Mouse (Mus musculus): ENCODE measurements around the gene Slc7a11. TPM values are rescaled to one million over a fixed set of nuclear protein-coding genes. Genes with fewer than 3 reads are reported as not detected.

Gene Slc7a11
- polyA plus RNA-seq, 1 experiment from 2014 or later: 0.16 TPM

DNA sequence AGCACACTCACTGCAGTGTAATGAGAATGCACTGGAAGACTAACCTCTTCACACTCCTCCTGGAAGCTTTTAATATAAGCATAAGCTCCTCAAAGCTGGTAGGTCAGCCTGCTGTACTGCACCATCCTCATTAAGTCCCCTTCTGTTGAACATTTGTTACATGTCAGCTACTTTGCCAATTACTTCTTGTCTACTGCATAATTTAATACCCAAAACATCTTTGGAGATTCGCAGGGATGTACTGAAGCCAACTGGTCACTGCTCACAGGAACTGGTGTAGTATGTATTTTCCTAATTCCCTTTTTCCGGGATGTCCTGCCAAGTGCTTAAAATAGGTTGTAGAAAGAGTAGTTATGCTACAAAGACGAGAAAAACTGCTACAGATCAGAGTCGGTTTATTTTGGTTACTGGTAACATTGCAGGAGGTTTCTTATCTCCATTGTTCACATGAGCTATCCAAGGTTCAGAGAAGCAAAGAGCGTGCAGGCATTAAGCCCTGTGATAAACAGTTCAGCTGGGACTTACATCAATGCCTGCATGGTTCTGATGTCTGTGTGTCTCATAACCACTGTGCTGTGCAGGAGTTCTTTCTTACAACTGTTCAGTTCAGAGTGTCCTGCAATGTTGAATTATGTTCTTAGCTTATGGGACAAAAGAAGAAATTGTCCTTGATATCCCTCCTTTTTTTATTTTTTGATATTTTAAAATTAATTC, 439.3 kb downstream of the Slc7a11 start:
- Histone ChIP-seq H3K4me3 (ENCODE audit: low read length) (no peak overlapping the region), H3K4me1 (replicated peaks; ENCODE audit: control insufficient read depth, insufficient read depth, low read length) (peaks cover 5% of the 10 kb centered on the region; the same call in 1 of the 2 replicates), H3K9ac (ENCODE audit: low read length) (no peak overlapping the region), H3K27ac (ENCODE audit: low read length) (no peak overlapping the region), H3K36me3 (ENCODE audit: control insufficient read depth, insufficient read depth, low read length) (no peaks in the 10 kb centered on the region), H3K9me3 (ENCODE audit: control insufficient read depth, low read length) (no peaks in the 10 kb centered on the region), H3K27me3 (ENCODE audit: control insufficient read depth, insufficient read depth, low read depth, low read length) (no peaks in the 10 kb centered on the region), H3K4me2 (ENCODE audit: low read depth, low read length) (no peak overlapping the region)
- WGBS: 26% methylated on average over 5 of the region's 5 CpGs
- no peak for ATAC-seq (ENCODE audit: low read depth)

DNA sequence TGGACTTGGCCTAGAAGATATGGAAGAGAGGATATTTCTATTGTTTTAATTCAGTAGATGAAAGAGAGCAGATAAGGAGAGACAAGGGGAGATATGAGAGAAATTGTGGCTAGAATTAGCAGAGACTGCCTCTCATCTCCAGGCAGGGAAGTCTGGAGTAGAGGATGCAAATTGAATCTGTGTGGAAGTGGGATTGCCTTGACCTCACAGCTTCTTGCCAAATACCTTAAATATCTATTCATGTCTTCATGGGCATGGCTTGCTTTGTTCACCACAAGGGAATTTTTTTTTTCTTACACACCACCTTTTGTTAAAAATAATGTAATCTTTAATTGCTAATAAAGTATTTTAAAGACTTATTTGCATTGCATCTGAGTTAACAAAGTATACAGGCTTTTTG, 441.3 kb downstream of the Slc7a11 start:
- Histone ChIP-seq H3K4me1 (replicated peaks; ENCODE audit: control insufficient read depth, insufficient read depth, low read length) (peaks cover 5% of the 10 kb centered on the region; the same call in 1 of the 2 replicates), H3K4me2 (ENCODE audit: low read depth, low read length) (no peak overlapping the region), H3K9ac (ENCODE audit: low read length) (no peak overlapping the region), H3K27ac (ENCODE audit: low read length) (no peak overlapping the region), H3K4me3 (ENCODE audit: low read length) (no peak overlapping the region), H3K27me3 (ENCODE audit: control insufficient read depth, insufficient read depth, low read depth, low read length) (no peaks in the 10 kb centered on the region), H3K36me3 (ENCODE audit: control insufficient read depth, insufficient read depth, low read length) (no peaks in the 10 kb centered on the region), H3K9me3 (ENCODE audit: control insufficient read depth, low read length) (no peaks in the 10 kb centered on the region)
- ATAC-seq (ENCODE audit: low read depth): no peak

DNA sequence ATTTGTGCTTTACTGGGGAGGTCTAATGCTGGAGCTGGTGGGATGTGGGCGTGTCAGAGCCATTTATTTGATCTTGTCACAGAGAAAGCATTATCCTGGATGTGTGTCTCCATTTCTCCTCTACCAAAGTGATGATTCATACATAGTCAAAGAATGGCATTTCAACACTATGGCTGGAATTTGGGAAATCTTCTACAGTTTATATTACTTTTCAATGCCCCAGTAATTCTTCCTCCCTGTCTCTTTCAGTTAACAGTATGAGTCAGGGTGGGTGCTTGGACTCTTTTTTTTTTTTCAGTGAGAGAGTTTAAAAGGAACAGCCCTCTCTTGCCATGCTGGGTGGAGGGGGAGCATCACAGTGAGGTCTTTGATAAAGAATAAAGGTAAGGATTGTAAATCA, 441.8 kb downstream of the Slc7a11 start:
- no peak overlapping the region for H3K4me2 ChIP-seq (ENCODE audit: low read depth, low read length)
- WGBS: 67% methylated on average over 1 of the region's 1 CpGs

DNA sequence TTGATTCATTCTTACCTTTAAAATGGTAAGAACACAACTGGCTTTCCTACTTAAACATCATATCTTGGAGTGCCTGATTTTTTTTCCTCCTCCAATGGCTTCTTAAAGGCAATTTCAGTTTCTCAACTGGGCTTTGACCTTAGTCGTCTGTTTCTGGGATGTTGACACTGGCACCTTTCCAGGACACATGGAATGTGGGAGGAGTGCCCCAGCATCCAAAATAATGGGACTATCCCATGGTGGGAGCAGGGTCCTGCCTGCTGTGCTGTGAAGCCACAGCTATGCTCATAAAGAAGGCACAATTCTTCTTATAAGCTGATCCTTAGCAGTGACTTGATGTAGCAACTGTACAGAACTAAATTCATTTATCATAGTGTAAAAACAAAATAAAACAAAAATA, 450.5 kb downstream of the Slc7a11 start:
- WGBS: 3% methylated on average over 1 of the region's 1 CpGs

More for the DNA sequence above, 441.8 kb downstream of the Slc7a11 start:
- Histone ChIP-seq H3K36me3 (ENCODE audit: control insufficient read depth, insufficient read depth, low read length) (no peaks in the 10 kb centered on the region), H3K27ac (ENCODE audit: low read length) (no peak overlapping the region), H3K9ac (ENCODE audit: low read length) (no peak overlapping the region), H3K4me3 (ENCODE audit: low read length) (no peak overlapping the region), H3K4me1 (replicated peaks; ENCODE audit: control insufficient read depth, insufficient read depth, low read length) (peaks cover 5% of the 10 kb centered on the region; the same call in 1 of the 2 replicates), H3K27me3 (ENCODE audit: control insufficient read depth, insufficient read depth, low read depth, low read length) (no peaks in the 10 kb centered on the region), H3K9me3 (ENCODE audit: control insufficient read depth, low read length) (no peaks in the 10 kb centered on the region)
- no peak for ATAC-seq (ENCODE audit: low read depth)

DNA sequence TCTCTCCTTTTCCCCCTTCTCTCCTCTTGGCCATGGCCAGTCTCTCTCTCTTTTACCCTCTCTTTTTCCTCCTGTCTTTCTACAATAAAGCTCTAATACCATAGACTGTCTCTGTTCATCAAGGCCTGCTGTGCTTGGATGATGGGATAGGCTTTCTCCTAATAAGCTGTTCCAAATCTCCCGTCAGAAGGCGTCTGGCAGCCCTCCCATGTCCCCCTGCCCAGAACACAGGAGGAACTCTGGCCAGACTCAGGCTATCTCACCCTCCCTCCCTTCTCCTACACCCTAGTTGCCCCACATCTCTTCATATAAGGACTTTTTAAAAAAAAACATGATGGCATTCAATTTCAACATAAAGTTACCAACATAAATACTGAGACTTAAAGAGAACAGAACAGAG, 456.2 kb downstream of the Slc7a11 start:
- Histone ChIP-seq H3K9me3 (ENCODE audit: control insufficient read depth, low read length) (no peaks in the 10 kb centered on the region), H3K4me3 (ENCODE audit: low read length) (no peak overlapping the region), H3K27me3 (ENCODE audit: control insufficient read depth, insufficient read depth, low read depth, low read length) (no peaks in the 10 kb centered on the region), H3K4me1 (replicated peaks; ENCODE audit: control insufficient read depth, insufficient read depth, low read length) (0 out of 2 replicates have a peak, but pooled peaks cover under 1% of the 10 kb centered on the region), H3K36me3 (ENCODE audit: control insufficient read depth, insufficient read depth, low read length) (no peaks in the 10 kb centered on the region), H3K9ac (ENCODE audit: low read length) (no peak overlapping the region), H3K4me2 (ENCODE audit: low read depth, low read length) (no peak overlapping the region), H3K27ac (ENCODE audit: low read length) (no peak overlapping the region)
- WGBS: 75% methylated on average over 2 of the region's 2 CpGs
- ATAC-seq (ENCODE audit: low read depth): no peak

More for the DNA sequence above, 450.5 kb downstream of the Slc7a11 start:
- H3K4me3 ChIP-seq (ENCODE audit: low read length): no peak overlapping the region
- ATAC-seq (ENCODE audit: low read depth): peak; percentile 73
- no peaks in the 10 kb centered on the region for H3K36me3 ChIP-seq (ENCODE audit: control insufficient read depth, insufficient read depth, low read length)
- no peak overlapping the region for H3K4me2 ChIP-seq (ENCODE audit: low read depth, low read length)
- no peak overlapping the region for H3K9ac ChIP-seq (ENCODE audit: low read length)
- H3K27me3 ChIP-seq (ENCODE audit: control insufficient read depth, insufficient read depth, low read depth, low read length): no peaks in the 10 kb centered on the region
- no peak overlapping the region for H3K27ac ChIP-seq (ENCODE audit: low read length)
- no peaks in the 10 kb centered on the region for H3K9me3 ChIP-seq (ENCODE audit: control insufficient read depth, low read length)
- H3K4me1 ChIP-seq (replicated peaks; ENCODE audit: control insufficient read depth, insufficient read depth, low read length): 0 out of 2 replicates have a peak, but pooled peaks cover 2% of the 10 kb centered on the region

DNA sequence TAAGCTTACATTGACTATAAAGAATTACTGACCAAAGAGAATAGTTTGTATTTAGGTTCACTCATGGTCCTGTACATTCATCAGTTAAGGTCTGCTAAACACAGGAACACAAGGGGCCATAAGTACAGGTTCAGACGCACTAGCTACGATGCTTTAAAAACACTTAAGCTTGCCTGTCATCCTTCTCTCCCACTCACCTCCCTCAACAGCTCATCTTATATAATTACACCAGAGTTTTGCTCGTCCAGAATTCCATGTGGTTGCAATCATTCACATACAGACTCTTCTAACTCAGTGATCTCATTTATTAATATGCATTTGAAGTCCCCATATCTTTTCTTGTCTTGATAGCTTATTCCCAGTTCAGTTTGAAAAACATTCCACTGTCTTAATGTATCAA, 458.6 kb downstream of the Slc7a11 start:
- Histone ChIP-seq H3K4me1 (replicated peaks; ENCODE audit: control insufficient read depth, insufficient read depth, low read length) (no peaks in the 10 kb centered on the region), H3K4me3 (ENCODE audit: low read length) (no peak overlapping the region), H3K4me2 (ENCODE audit: low read depth, low read length) (no peak overlapping the region), H3K9me3 (ENCODE audit: control insufficient read depth, low read length) (no peaks in the 10 kb centered on the region), H3K27ac (ENCODE audit: low read length) (no peak overlapping the region), H3K36me3 (ENCODE audit: control insufficient read depth, insufficient read depth, low read length) (no peaks in the 10 kb centered on the region), H3K27me3 (ENCODE audit: control insufficient read depth, insufficient read depth, low read depth, low read length) (no peaks in the 10 kb centered on the region), H3K9ac (ENCODE audit: low read length) (no peak overlapping the region)
- no peak for ATAC-seq (ENCODE audit: low read depth)
- WGBS: 33% methylated on average over 3 of the region's 3 CpGs

DNA sequence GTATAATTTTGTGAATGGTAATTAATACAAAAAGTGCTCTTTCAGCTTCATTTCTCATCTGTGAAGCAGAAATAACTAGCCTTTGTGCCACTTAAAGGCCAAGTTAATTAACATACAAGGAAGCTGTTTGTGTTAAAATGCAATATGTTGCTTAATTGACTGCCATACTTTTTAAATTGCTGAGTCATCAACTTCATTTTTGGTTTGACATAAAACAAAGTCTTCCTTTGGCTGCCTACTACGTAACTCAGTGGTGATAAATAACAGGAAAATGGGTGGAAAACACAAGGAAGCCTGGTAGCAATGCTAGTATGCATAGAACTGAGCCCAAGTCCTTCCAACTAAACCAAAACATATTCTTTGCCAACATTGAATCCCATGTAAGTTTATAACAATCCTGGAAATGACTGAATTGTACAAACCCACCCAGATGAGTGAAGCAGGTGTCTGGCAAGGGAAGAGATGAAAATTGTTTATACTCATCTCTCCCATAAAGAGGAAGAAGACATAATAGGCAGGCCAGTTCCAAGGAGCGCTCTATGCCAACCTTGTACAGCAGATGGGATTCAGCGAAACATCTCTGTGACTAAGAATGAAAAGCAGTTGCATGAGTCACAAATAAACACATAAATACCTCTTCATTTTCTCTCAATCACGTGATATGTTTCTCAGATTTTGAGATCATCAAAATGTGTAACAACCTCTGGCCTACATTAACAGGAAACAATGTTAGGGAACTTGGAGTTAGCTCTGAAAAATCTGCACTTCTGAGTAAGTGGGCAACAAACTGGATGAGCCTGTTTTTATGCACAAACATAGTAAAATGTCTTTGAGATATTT, 459.8 kb downstream of the Slc7a11 start:
- H3K4me1 ChIP-seq (replicated peaks; ENCODE audit: control insufficient read depth, insufficient read depth, low read length): no peaks in the 10 kb centered on the region
- WGBS: 76% methylated on average over 4 of the region's 4 CpGs
- H3K36me3 ChIP-seq (ENCODE audit: control insufficient read depth, insufficient read depth, low read length): no peaks in the 10 kb centered on the region
- H3K27me3 ChIP-seq (ENCODE audit: control insufficient read depth, insufficient read depth, low read depth, low read length): no peaks in the 10 kb centered on the region
- H3K9me3 ChIP-seq (ENCODE audit: control insufficient read depth, low read length): no peaks in the 10 kb centered on the region
- H3K4me3 ChIP-seq (ENCODE audit: low read length): no peak overlapping the region
- H3K27ac ChIP-seq (ENCODE audit: low read length): no peak overlapping the region
- H3K4me2 ChIP-seq (ENCODE audit: low read depth, low read length): no peak overlapping the region
- no peak overlapping the region for H3K9ac ChIP-seq (ENCODE audit: low read length)
- ATAC-seq (ENCODE audit: low read depth): no peak

DNA sequence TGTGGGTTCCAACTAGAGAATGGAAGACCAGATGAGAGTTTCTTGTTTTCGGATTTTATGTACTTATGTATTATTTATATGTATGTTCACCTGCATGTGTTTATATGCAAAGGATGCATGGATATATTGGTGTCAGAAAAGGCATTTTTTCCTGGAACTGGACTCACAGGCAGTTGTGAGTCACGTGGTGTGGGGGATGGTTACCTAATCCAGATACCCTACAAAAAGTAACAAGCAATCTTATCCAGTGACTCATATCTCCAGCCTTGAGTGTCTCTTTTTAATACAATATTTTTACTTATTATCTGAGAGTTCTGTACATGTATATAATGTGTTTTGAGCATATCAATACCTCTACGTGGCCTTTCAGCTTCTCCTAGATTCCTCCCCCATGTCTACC, 469.4 kb downstream of the Slc7a11 start:
- no peak overlapping the region for H3K4me3 ChIP-seq (ENCODE audit: low read length)
- WGBS: 84% methylated on average over 3 of the region's 3 CpGs
- H3K4me1 ChIP-seq (replicated peaks; ENCODE audit: control insufficient read depth, insufficient read depth, low read length): no peaks in the 10 kb centered on the region
- H3K9ac ChIP-seq (ENCODE audit: low read length): no peak overlapping the region
- no peak overlapping the region for H3K27ac ChIP-seq (ENCODE audit: low read length)
- H3K4me2 ChIP-seq (ENCODE audit: low read depth, low read length): no peak overlapping the region
- ATAC-seq (ENCODE audit: low read depth): no peak
- H3K9me3 ChIP-seq (ENCODE audit: control insufficient read depth, low read length): no peaks in the 10 kb centered on the region
- no peaks in the 10 kb centered on the region for H3K27me3 ChIP-seq (ENCODE audit: control insufficient read depth, insufficient read depth, low read depth, low read length)
- no peaks in the 10 kb centered on the region for H3K36me3 ChIP-seq (ENCODE audit: control insufficient read depth, insufficient read depth, low read length)

DNA sequence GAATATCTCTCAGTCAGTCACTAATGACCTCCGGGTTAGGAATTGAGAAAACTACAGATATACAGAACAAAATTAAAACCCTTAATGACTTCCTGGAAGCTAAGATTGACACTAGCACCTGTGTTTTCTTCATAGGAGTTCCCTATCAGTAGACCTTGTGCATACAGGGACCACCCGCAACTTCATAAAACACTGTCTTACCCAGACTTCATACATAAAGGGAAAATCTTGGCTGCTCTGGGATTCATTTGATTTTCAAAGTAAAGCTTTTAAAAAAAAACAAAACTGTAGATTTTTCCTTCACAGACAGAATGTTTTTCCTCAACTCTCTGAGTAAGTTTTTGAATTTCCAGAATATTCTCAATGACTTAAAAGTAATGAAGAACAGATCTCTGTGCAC, 477.8 kb downstream of the Slc7a11 start:
- 86% methylated on average over 2 of the region's 2 CpGs for WGBS
- H3K27me3 ChIP-seq (ENCODE audit: control insufficient read depth, insufficient read depth, low read depth, low read length): no peaks in the 10 kb centered on the region
- no peak overlapping the region for H3K4me2 ChIP-seq (ENCODE audit: low read depth, low read length)
- H3K4me3 ChIP-seq (ENCODE audit: low read length): no peak overlapping the region
- H3K36me3 ChIP-seq (ENCODE audit: control insufficient read depth, insufficient read depth, low read length): no peaks in the 10 kb centered on the region
- no peaks in the 10 kb centered on the region for H3K4me1 ChIP-seq (replicated peaks; ENCODE audit: control insufficient read depth, insufficient read depth, low read length)
- no peak overlapping the region for H3K27ac ChIP-seq (ENCODE audit: low read length)
- H3K9ac ChIP-seq (ENCODE audit: low read length): no peak overlapping the region
- H3K9me3 ChIP-seq (ENCODE audit: control insufficient read depth, low read length): no peaks in the 10 kb centered on the region
- no peak for ATAC-seq (ENCODE audit: low read depth)
